Mouse (Mus musculus) megakaryocyte, embryonic 14.5 days (primary cell): ENCODE results near the gene Fbxl17.

Experiments
- FLI1 ChIP-seq: IDR thresholded peaks from 2 replicates; pipeline ENCODE4 v1.6.1; 2012; ENCODE audit warnings: low read length, inconsistent platforms, mixed read lengths
- GATA1 ChIP-seq: IDR thresholded peaks from 3 replicates; pipeline ENCODE4 v1.6.1; 2012; ENCODE audit warnings: mixed read lengths, low read length, inconsistent platforms, borderline replicate concordance

DNA sequence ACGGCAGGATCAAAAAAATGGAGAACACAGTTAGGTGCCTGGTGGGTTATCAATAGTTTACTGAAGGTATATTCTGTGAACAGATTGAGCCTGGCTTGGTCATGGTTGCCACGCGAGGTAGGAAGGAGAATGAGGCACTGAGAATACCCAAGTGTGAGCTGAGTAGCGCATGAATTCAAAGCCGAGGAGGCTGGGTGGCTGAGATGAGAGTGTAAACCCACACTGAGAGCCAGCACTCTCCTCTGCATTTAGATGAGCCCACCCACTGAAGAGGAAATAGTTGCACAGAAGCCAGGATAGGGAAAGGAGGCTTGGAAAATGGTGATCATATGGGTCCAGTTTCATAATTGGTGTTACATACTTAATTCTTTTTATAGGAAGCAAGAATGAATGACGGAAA lies 290.7 kb downstream of the Fbxl17 start:
- TF ChIP-seq GATA1 = no peak
- no peak for TF ChIP-seq FLI1
